Mouse (Mus musculus): ENCODE measurements around the gene Rhov.

DNA sequence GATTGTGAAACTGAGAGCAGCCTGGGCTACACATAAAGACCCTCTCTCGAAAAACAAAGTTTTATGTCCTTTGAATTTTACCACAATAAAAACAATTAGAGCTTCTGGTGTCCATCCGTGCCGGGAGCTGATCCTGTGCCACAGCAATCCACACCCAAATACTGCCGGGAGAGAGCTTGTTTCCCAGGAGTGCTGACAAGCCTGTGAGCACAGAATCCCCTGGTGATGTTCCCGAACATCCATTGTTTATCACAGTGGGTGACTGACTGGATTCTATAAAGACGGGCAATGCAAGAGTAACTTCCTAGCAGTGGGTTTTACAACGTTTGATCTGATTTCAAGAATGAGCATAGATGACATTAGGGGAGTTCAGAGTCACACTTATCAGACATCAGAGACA is 16.1 kb downstream of the Rhov start:
- no peak for TF ChIP-seq EP300 (IDR thresholded peaks at IDR 0.05; ENCODE audit: low read depth)
- no peak for TF ChIP-seq CTCF (IDR thresholded peaks at IDR 0.05; ENCODE audit: low read depth)

Data from heart, postnatal 0 days (tissue).